Mouse (Mus musculus): ENCODE results near the gene Prss36. TPM values are rescaled to one million over a fixed set of nuclear protein-coding genes. Genes with fewer than 3 reads are reported as not detected.

Gene Prss36
- polyA plus RNA-seq, 1 experiment from 2014 or later, result 10.1 TPM

DNA sequence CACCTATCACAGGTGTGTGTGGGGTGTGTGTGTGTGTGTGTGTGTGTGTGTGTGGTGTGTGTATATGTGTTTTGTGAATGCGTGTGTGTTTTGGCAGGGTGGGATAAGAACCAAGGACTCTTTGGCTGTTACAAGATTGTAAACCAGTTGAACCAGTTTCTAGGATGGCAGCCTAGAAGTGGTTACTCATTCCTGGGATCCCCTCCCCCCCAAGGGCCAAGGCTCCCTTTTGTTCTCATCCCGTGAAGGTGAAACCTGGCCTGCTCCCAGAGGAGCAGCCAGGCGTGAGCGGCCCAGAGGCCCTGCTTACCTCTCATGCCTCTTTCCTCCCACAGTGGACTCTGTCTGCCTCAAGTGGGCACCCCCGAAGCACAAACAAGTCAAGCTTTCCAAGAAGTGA is 21.3 kb downstream of the Prss36 start:
- Histone ChIP-seq H3K9me3 (ENCODE audit: control insufficient read depth, low read length) (no peaks in the 10 kb centered on the region), H3K9ac (ENCODE audit: low read length) (no peak overlapping the region), H3K27me3 (ENCODE audit: control insufficient read depth, insufficient read depth, low read length) (peaks cover 17% of the 10 kb centered on the region), H3K36me3 (ENCODE audit: control insufficient read depth, insufficient read depth, low read length) (peaks cover 59% of the 10 kb centered on the region), H3K4me3 (ENCODE audit: control insufficient read depth in 1 of 2, insufficient read depth in 1 of 2, low read depth in 1 of 2, low read length in 2 of 2) (no peak overlapping the region), H3K4me1 (ENCODE audit: control insufficient read depth in 2 of 2, insufficient read depth in 2 of 2, low read length in 2 of 2) (peaks cover 6 to 13% of the 10 kb centered on the region in 2 experiments), H3K27ac (replicated peaks in 1 of 2; ENCODE audit: control insufficient read depth in 1 of 2, insufficient read depth in 1 of 2, low read depth in 2 of 2, low read length in 2 of 2) (no peak overlapping the region), H3K4me2 (ENCODE audit: low read length) (no peak overlapping the region)
- no peak for ATAC-seq (ENCODE audit: insufficient number of reproducible peaks, insufficient read depth, low FRiP score, low read depth)
- 79% methylated on average over 5 of the region's 5 CpGs for WGBS

DNA sequence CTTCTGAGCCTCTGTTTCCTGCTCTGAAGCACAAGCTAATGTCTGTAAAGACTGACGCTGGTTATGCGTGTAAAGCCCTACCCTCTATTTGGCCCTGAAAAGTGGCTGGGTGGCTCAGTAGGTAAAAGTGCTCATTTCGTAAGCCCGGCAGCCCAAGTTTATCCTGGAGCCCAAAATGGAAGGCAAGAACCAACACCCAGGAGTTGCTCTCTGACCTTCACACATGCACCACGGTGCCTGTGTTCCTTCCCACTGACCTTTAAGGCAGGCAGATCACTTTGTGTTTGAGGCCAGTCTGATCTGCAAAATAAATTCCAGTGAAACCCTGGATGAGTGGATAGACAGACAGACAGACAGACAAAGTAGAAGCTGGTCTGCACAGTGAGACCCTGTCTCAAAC is 22.8 kb downstream of the Prss36 start:
- no peak overlapping the region for H3K27ac ChIP-seq (replicated peaks in 1 of 2; ENCODE audit: control insufficient read depth in 1 of 2, insufficient read depth in 1 of 2, low read depth in 2 of 2, low read length in 2 of 2)
- H3K4me2 ChIP-seq (ENCODE audit: low read length), result no peak overlapping the region
- H3K36me3 ChIP-seq (ENCODE audit: control insufficient read depth, insufficient read depth, low read length), result peaks cover 64% of the 10 kb centered on the region
- H3K9ac ChIP-seq (ENCODE audit: low read length), result no peak overlapping the region
- no peak for ATAC-seq (ENCODE audit: insufficient number of reproducible peaks, insufficient read depth, low FRiP score, low read depth)
- 88% methylated on average over 5 of the region's 5 CpGs for WGBS
- H3K9me3 ChIP-seq (ENCODE audit: control insufficient read depth, low read length), result no peaks in the 10 kb centered on the region
- H3K4me3 ChIP-seq (ENCODE audit: control insufficient read depth in 1 of 2, insufficient read depth in 1 of 2, low read depth in 1 of 2, low read length in 2 of 2), result no peak overlapping the region
- peaks cover under 1 to 2% of the 10 kb centered on the region in 2 experiments; a peak in 3 of 4 replicates for H3K4me1 ChIP-seq (ENCODE audit: control insufficient read depth in 2 of 2, insufficient read depth in 2 of 2, low read length in 2 of 2)
- peaks cover 3% of the 10 kb centered on the region for H3K27me3 ChIP-seq (ENCODE audit: control insufficient read depth, insufficient read depth, low read length)

DNA sequence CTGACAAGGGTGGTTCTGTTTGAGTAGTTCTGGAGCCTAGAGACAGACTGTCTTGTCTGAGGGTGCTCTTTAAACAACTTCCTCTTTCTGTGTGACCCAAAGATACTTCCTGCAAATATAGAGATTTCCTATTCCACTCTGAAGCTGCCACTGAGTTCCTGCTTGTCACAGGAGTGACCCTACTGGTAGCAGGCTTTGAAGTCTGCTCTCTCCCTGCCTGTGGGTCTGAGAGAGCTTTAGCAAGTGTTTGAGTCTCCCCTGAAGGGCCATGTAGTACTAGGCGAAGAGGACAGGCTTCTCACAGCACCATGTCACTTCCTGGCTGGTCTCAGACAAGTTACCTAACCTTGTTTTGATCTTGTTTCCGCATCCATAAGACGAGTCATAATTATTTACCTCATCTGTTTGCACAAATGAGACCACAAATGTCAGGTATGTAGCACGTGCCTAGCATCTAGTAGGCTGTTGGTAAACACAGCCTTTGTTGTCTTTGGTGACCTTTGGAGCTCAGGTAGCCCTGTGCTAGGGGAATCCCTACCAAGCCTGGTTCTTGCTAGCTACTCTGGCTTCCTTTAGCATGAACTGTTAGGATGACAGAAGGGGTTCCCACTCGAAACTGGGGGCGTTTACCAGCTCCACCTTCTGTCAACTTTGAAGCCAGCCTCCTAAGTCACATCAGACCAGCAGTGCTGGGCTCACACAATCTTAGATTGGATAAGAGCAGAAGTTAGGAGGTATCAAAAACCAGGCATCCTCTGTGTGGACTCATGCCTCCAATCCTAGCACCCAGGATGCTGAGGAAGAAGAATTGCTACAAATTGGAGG is 23.9 kb downstream of the Prss36 start:
- no peaks in the 10 kb centered on the region for H3K27me3 ChIP-seq (ENCODE audit: control insufficient read depth, insufficient read depth, low read length)
- H3K9ac ChIP-seq (ENCODE audit: low read length), result no peak overlapping the region
- H3K27ac ChIP-seq (replicated peaks in 1 of 2; ENCODE audit: control insufficient read depth in 1 of 2, insufficient read depth in 1 of 2, low read depth in 2 of 2, low read length in 2 of 2), result no peak overlapping the region
- H3K9me3 ChIP-seq (ENCODE audit: control insufficient read depth, low read length), result no peaks in the 10 kb centered on the region
- no peak for ATAC-seq (ENCODE audit: insufficient number of reproducible peaks, insufficient read depth, low FRiP score, low read depth)
- H3K36me3 ChIP-seq (ENCODE audit: control insufficient read depth, insufficient read depth, low read length), result peaks cover 71% of the 10 kb centered on the region
- WGBS, result 82% methylated on average over 6 of the region's 6 CpGs
- no peak overlapping the region for H3K4me2 ChIP-seq (ENCODE audit: low read length)
- no peak overlapping the region for H3K4me3 ChIP-seq (ENCODE audit: control insufficient read depth in 1 of 2, insufficient read depth in 1 of 2, low read depth in 1 of 2, low read length in 2 of 2)
- H3K4me1 ChIP-seq (ENCODE audit: control insufficient read depth in 2 of 2, insufficient read depth in 2 of 2, low read length in 2 of 2), result no peaks in the 10 kb centered on the region

DNA sequence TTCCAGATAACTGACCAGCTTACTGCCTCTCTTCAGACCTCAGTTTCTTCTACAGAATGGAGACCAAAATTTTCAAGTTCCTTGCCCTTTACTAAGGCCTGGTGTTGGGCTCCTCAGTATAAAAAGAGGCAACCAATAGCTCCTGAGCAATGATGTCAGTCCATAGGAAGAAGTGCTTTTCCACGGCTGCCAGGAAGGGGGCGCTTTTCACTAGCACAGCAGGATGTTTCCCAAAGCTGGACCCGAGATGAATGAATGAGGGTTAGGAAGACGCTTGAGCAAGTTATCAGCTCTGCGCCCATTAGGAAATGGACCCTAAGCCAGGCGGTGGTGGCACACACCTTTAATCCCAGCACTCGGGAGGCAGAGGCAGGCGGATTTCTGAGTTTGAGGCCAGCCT is 25.0 kb downstream of the Prss36 start:
- ATAC-seq (ENCODE audit: insufficient number of reproducible peaks, insufficient read depth, low FRiP score, low read depth), result no peak
- Histone ChIP-seq H3K9ac (ENCODE audit: low read length) (no peak overlapping the region), H3K27ac (replicated peaks in 1 of 2; ENCODE audit: control insufficient read depth in 1 of 2, insufficient read depth in 1 of 2, low read depth in 2 of 2, low read length in 2 of 2) (no peak overlapping the region), H3K4me1 (ENCODE audit: control insufficient read depth in 2 of 2, insufficient read depth in 2 of 2, low read length in 2 of 2) (no peaks in the 10 kb centered on the region), H3K4me3 (ENCODE audit: control insufficient read depth in 1 of 2, insufficient read depth in 1 of 2, low read depth in 1 of 2, low read length in 2 of 2) (no peak overlapping the region), H3K9me3 (ENCODE audit: control insufficient read depth, low read length) (no peaks in the 10 kb centered on the region), H3K4me2 (ENCODE audit: low read length) (no peak overlapping the region), H3K27me3 (ENCODE audit: control insufficient read depth, insufficient read depth, low read length) (no peaks in the 10 kb centered on the region), H3K36me3 (ENCODE audit: control insufficient read depth, insufficient read depth, low read length) (peaks cover 78% of the 10 kb centered on the region)
- 63% methylated on average over 8 of the region's 8 CpGs for WGBS

DNA sequence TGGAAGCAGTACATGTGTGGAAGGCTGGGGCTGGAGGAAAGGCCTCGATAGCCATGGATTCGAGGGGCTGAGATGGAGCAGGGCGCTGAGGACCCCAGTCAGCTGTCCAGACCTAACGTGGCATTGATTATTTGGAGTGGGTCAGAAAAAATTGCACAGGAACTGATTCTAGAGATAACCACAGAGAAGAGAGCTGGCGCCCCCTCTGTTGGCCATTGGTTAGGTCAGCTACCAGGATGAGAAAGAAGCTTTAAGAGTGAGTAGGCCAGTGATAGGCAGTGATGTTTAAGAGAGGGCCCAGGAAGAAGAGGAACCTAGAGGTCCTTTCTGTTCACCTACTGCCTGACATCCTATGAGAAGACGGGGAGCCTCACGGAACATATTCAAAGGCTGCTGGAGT is 27.2 kb downstream of the Prss36 start:
- WGBS, result 76% methylated on average over 7 of the region's 7 CpGs
- no peaks in the 10 kb centered on the region for H3K4me1 ChIP-seq (ENCODE audit: control insufficient read depth in 2 of 2, insufficient read depth in 2 of 2, low read length in 2 of 2)

DNA sequence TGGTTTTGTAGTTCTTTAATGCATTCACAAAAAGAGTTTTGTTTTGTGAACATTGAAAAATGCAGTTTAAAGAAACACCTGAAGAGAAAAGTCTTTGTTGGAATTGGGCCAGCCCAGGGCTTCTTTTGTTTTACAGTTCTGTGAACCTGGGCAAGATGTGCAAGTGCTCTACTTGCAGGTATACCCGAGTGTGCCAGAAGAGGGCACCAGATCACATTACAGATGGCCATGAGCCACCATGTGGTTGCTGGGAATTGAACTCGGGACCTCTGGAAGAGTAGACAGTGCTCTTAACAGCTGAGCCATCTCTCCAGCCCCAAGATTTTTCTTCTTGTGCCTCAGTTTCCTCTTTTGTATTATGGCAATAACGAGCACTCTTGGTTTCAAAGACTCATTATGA is 28.3 kb downstream of the Prss36 start:
- no peak for ATAC-seq (ENCODE audit: insufficient number of reproducible peaks, insufficient read depth, low FRiP score, low read depth)
- Histone ChIP-seq H3K4me2 (ENCODE audit: low read length) (no peak overlapping the region), H3K27ac (replicated peaks in 1 of 2; ENCODE audit: control insufficient read depth in 1 of 2, insufficient read depth in 1 of 2, low read depth in 2 of 2, low read length in 2 of 2) (no peak overlapping the region), H3K27me3 (ENCODE audit: control insufficient read depth, insufficient read depth, low read length) (no peaks in the 10 kb centered on the region), H3K9me3 (ENCODE audit: control insufficient read depth, low read length) (no peaks in the 10 kb centered on the region), H3K4me3 (ENCODE audit: control insufficient read depth in 1 of 2, insufficient read depth in 1 of 2, low read depth in 1 of 2, low read length in 2 of 2) (no peak overlapping the region), H3K9ac (ENCODE audit: low read length) (no peak overlapping the region), H3K4me1 (ENCODE audit: control insufficient read depth in 2 of 2, insufficient read depth in 2 of 2, low read length in 2 of 2) (peaks cover 0 to 2% of the 10 kb centered on the region in 2 experiments; a peak in 2 of 4 replicates), H3K36me3 (ENCODE audit: control insufficient read depth, insufficient read depth, low read length) (peaks cover 62% of the 10 kb centered on the region)
- 56% methylated on average over 3 of the region's 3 CpGs for WGBS

More for the DNA sequence above, 27.2 kb downstream of the Prss36 start:
- Histone ChIP-seq H3K27me3 (ENCODE audit: control insufficient read depth, insufficient read depth, low read length) (no peaks in the 10 kb centered on the region), H3K4me2 (ENCODE audit: low read length) (no peak overlapping the region), H3K9me3 (ENCODE audit: control insufficient read depth, low read length) (no peaks in the 10 kb centered on the region), H3K27ac (replicated peaks in 1 of 2; ENCODE audit: control insufficient read depth in 1 of 2, insufficient read depth in 1 of 2, low read depth in 2 of 2, low read length in 2 of 2) (no peak overlapping the region), H3K9ac (ENCODE audit: low read length) (no peak overlapping the region), H3K36me3 (ENCODE audit: control insufficient read depth, insufficient read depth, low read length) (peaks cover 73% of the 10 kb centered on the region), H3K4me3 (ENCODE audit: control insufficient read depth in 1 of 2, insufficient read depth in 1 of 2, low read depth in 1 of 2, low read length in 2 of 2) (no peak overlapping the region)
- ATAC-seq (ENCODE audit: insufficient number of reproducible peaks, insufficient read depth, low FRiP score, low read depth), result no peak

DNA sequence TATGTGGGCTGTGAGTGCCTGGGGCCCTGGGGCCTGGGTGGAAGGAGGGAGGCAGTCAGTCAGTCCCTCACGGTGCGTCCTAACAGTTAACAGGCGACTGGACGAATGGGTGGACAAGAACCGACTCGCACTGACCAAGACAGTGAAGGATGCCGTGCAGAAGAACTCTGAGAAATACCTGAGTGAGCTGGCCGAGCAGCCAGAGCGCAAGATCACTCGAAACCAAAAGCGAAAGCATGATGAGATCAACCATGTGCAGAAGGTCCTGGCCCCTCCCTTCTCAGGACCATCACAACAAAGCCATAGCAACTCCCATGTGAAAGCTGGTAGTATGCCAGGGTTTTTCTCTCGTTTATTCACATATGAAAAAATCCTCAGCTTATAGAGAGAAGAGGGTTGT is 31.2 kb downstream of the Prss36 start:
- H3K4me2 ChIP-seq (ENCODE audit: low read length), result no peak overlapping the region
- WGBS, result 92% methylated on average over 12 of the region's 12 CpGs
- ATAC-seq (ENCODE audit: insufficient number of reproducible peaks, insufficient read depth, low FRiP score, low read depth), result no peak

More for the DNA sequence above, 31.2 kb downstream of the Prss36 start:
- Histone ChIP-seq H3K4me3 (ENCODE audit: control insufficient read depth in 1 of 2, insufficient read depth in 1 of 2, low read depth in 1 of 2, low read length in 2 of 2) (no peak overlapping the region), H3K27me3 (ENCODE audit: control insufficient read depth, insufficient read depth, low read length) (no peaks in the 10 kb centered on the region), H3K9me3 (ENCODE audit: control insufficient read depth, low read length) (no peaks in the 10 kb centered on the region), H3K27ac (replicated peaks in 1 of 2; ENCODE audit: control insufficient read depth in 1 of 2, insufficient read depth in 1 of 2, low read depth in 2 of 2, low read length in 2 of 2) (no peak overlapping the region), H3K36me3 (ENCODE audit: control insufficient read depth, insufficient read depth, low read length) (peaks cover 39% of the 10 kb centered on the region), H3K9ac (ENCODE audit: low read length) (no peak overlapping the region), H3K4me1 (ENCODE audit: control insufficient read depth in 2 of 2, insufficient read depth in 2 of 2, low read length in 2 of 2) (peaks cover 2 to 8% of the 10 kb centered on the region in 2 experiments; a peak in 3 of 4 replicates)
